Mouse (Mus musculus): ENCODE measurements around the gene Etv4. TPM values are rescaled to one million over a fixed set of nuclear protein-coding genes. Genes with fewer than 3 reads are reported as not detected.

Gene Etv4
- polyA plus RNA-seq, 1 experiment from 2014 or later: 3.9 TPM

- H3K9me3 ChIP-seq (ENCODE audit: control insufficient read depth, low read length): no peaks in the 10 kb centered on the region
- H3K36me3 ChIP-seq (ENCODE audit: control insufficient read depth, insufficient read depth, low read length): no peaks in the 10 kb centered on the region
- 75% methylated on average over 8 of the region's 8 CpGs for WGBS
- H3K27me3 ChIP-seq (replicated peaks; ENCODE audit: control insufficient read depth, insufficient read depth, low read length): no peaks in the 10 kb centered on the region
- H3K27ac ChIP-seq (ENCODE audit: low read depth, low read length): no peak overlapping the region
- ATAC-seq (replicated peaks; ENCODE audit: low FRiP score): no peak
- DNase-seq (ENCODE audit: low spot score): no peak
- H3K4me3 ChIP-seq (ENCODE audit: low read depth, low read length): no peak overlapping the region
- no peak overlapping the region for H3K9ac ChIP-seq (ENCODE audit: low read depth, low read length)
- no peaks in the 10 kb centered on the region for H3K4me1 ChIP-seq (replicated peaks; ENCODE audit: control insufficient read depth, insufficient read depth, low read length)
- H3K4me2 ChIP-seq: no peak overlapping the region
Observed at GRCm38 (mm10) chr11:101725043-101725442, 60.1 kb downstream of the Etv4 start.

- H3K4me2 ChIP-seq: no peak overlapping the region
Observed at GRCm38 (mm10) chr11:101719986-101720520, 65.1 kb downstream of the Etv4 start.

More at GRCm38 (mm10) chr11:101719986-101720520, 65.1 kb downstream of the Etv4 start:
- Histone ChIP-seq H3K27ac (ENCODE audit: low read depth, low read length) (no peak overlapping the region), H3K27me3 (replicated peaks; ENCODE audit: control insufficient read depth, insufficient read depth, low read length) (no peaks in the 10 kb centered on the region), H3K9ac (ENCODE audit: low read depth, low read length) (no peak overlapping the region), H3K4me1 (replicated peaks; ENCODE audit: control insufficient read depth, insufficient read depth, low read length) (no peaks in the 10 kb centered on the region), H3K4me3 (ENCODE audit: low read depth, low read length) (no peak overlapping the region), H3K9me3 (ENCODE audit: control insufficient read depth, low read length) (no peaks in the 10 kb centered on the region), H3K36me3 (ENCODE audit: control insufficient read depth, insufficient read depth, low read length) (no peaks in the 10 kb centered on the region)
- DNase-seq (ENCODE audit: low spot score) (no peak), ATAC-seq (replicated peaks; ENCODE audit: low FRiP score) (no peak)
- 79% methylated on average over 21 of the region's 21 CpGs for WGBS

Other genes with a start within 250 kb of the Etv4 start
- 19.6 and 22.1 TPM in 2 replicates for gene Brca1, start 233.4 kb downstream of the Etv4 start, polyA plus RNA-seq (2014; fragmentation: Nextera tagmentation; extraction: Ambion mirVana)
- gene Nbr1, start 233.2 kb downstream of the Etv4 start, polyA plus RNA-seq (2014; fragmentation: Nextera tagmentation; extraction: Ambion mirVana): 52.7 and 55.7 TPM in 2 replicates
- gene Tmem106a, start 203.1 kb downstream of the Etv4 start, polyA plus RNA-seq (2014; fragmentation: Nextera tagmentation; extraction: Ambion mirVana): 6.2 and 6.8 TPM in 2 replicates
- gene Gm11634, start 186.1 kb downstream of the Etv4 start, polyA plus RNA-seq (2014; fragmentation: Nextera tagmentation; extraction: Ambion mirVana): not detected in 2 replicates
- gene Rdm1, start 158.2 kb downstream of the Etv4 start, polyA plus RNA-seq (2014; fragmentation: Nextera tagmentation; extraction: Ambion mirVana): 13.8 and 15.3 TPM in 2 replicates
- 3.6 and 3.9 TPM in 2 replicates for gene Arl4d, start 119.8 kb downstream of the Etv4 start, polyA plus RNA-seq (2014; fragmentation: Nextera tagmentation; extraction: Ambion mirVana)
- 37.6 and 38.8 TPM in 2 replicates for gene Dhx8, start 52.5 kb downstream of the Etv4 start, polyA plus RNA-seq (2014; fragmentation: Nextera tagmentation; extraction: Ambion mirVana)
- 2.8 and 3.6 TPM in 2 replicates for gene Meox1, start 109.0 kb upstream of the Etv4 start, polyA plus RNA-seq (2014; fragmentation: Nextera tagmentation; extraction: Ambion mirVana)
- gene Sost, start 181.6 kb upstream of the Etv4 start, polyA plus RNA-seq (2014; fragmentation: Nextera tagmentation; extraction: Ambion mirVana): not detected in 2 replicates
- gene Cfap97d1, start 198.9 kb upstream of the Etv4 start, polyA plus RNA-seq (2014; fragmentation: Nextera tagmentation; extraction: Ambion mirVana): not detected in 2 replicates
- gene Dusp3, start 201.6 kb upstream of the Etv4 start, polyA plus RNA-seq (2014; fragmentation: Nextera tagmentation; extraction: Ambion mirVana): 20.5 and 21.2 TPM in 2 replicates
- 2.6 and 3.2 TPM in 2 replicates for gene Mpp3, start 243.1 kb upstream of the Etv4 start, polyA plus RNA-seq (2014; fragmentation: Nextera tagmentation; extraction: Ambion mirVana)